Mouse (Mus musculus) spleen, adult 2 months (tissue): Measurements from ENCODE around the gene Fry. TPM values are rescaled to one million over a fixed set of nuclear protein-coding genes. Genes with fewer than 3 reads are reported as not detected.

Source experiments
- DNase-seq, 2 experiments: peaks; one replicate each; pipeline versions ENCODE4 v3.0.0 to v3.0.0-alpha.2; 2012 to 2021; ENCODE audit warnings: low spot score in 2 of 2, low read depth in 1 of 2
- H3K27ac ChIP-seq: fragments of 200-500 bp; 2 replicates; pipeline ENCODE4 v1.5.1; 2012; ENCODE audit warnings: low read length, inconsistent platforms; ENCODE audit not compliant: insufficient read depth
- H3K27me3 ChIP-seq: fragments of 200-500 bp; 2 replicates; pipeline ENCODE4 v1.6.1; 2012; ENCODE audit warnings: mild to moderate bottlenecking, moderate library complexity, low read length, inconsistent platforms; ENCODE audit not compliant: control insufficient read depth, insufficient read depth
- H3K36me3 ChIP-seq: fragments of 200-500 bp; 2 replicates; pipeline ENCODE4 v1.6.1; 2012; ENCODE audit warnings: mild to moderate bottlenecking, low read length, inconsistent platforms; ENCODE audit not compliant: control insufficient read depth, insufficient read depth
- H3K4me1 ChIP-seq: fragments of 200-500 bp; 2 replicates; pipeline ENCODE4 v1.6.1; 2011; ENCODE audit warnings: inconsistent platforms; ENCODE audit not compliant: control insufficient read depth, insufficient read depth, insufficient read length
- H3K4me3 ChIP-seq: fragments of 200-500 bp; 2 replicates; pipeline ENCODE4 v1.5.1; 2011; ENCODE audit warnings: mild to moderate bottlenecking, inconsistent platforms; ENCODE audit not compliant: insufficient read depth, insufficient read length; ENCODE audit errors: extremely low read depth
- CTCF ChIP-seq: fragments of 200-500 bp; IDR thresholded peaks from 2 replicates; pipeline ENCODE4 v1.5.1; 2011; ENCODE audit warnings: mild to moderate bottlenecking, inconsistent platforms; ENCODE audit not compliant: insufficient read depth, insufficient read length, insufficient replicate concordance; ENCODE audit errors: extremely low read depth
- POLR2A ChIP-seq: fragments of 200-500 bp; IDR thresholded peaks from 2 replicates; pipeline ENCODE4 v1.6.1; 2011; ENCODE audit warnings: low read depth, low read length, inconsistent platforms
- WGBS: fragments of 180-500 bp; shearing (Covaris S2); methylation state at CpG from one replicate; pipeline ENCODE4 v1.1.7; 2018; 5-methylcytosine and 5-hydroxymethylcytosine counted together
- polyA plus RNA-seq: library from polyadenylated mRNA; depleted of rRNA; stranded (reverse); fragments of >200 nt; gene quantifications from 2 replicates; pipeline ENCODE4 v1.2.3, GENCODE M21; 2012; rRNA removed

The Fry gene
- polyA plus RNA-seq, 1 experiment: 9.2 TPM

DNA sequence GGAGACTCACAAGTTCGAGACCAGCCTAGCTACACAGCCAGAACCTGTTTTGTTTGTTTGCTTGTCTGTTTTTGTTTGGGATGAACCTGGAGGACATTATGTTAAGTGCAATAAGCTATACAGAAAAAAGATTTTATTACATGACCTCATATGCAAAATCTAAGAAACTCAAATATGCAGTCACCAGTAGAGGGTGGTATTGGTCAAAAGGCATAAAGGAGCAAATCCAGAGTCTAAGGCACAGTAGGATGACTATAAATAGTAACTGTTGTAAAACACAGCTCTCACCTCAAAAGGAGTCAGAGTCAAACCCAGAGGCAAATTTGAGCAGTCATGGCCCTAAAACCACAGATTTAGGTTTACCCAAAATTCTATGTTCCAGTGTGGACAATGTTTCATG lies 401.1 kb downstream of the Fry start:
- Histone ChIP-seq H3K27me3 (no peaks in the 10 kb centered on the region), H3K36me3 (no peaks in the 10 kb centered on the region), H3K27ac (no peak overlapping the region), H3K4me1 (no peaks in the 10 kb centered on the region), H3K4me3 (no peak overlapping the region)
- TF ChIP-seq POLR2A (no peak), CTCF (no peak)
- DNase-seq: peak in 1 of 2 experiments; percentile 29
- 89% methylated on average over 1 of the region's 1 CpGs for WGBS

DNA sequence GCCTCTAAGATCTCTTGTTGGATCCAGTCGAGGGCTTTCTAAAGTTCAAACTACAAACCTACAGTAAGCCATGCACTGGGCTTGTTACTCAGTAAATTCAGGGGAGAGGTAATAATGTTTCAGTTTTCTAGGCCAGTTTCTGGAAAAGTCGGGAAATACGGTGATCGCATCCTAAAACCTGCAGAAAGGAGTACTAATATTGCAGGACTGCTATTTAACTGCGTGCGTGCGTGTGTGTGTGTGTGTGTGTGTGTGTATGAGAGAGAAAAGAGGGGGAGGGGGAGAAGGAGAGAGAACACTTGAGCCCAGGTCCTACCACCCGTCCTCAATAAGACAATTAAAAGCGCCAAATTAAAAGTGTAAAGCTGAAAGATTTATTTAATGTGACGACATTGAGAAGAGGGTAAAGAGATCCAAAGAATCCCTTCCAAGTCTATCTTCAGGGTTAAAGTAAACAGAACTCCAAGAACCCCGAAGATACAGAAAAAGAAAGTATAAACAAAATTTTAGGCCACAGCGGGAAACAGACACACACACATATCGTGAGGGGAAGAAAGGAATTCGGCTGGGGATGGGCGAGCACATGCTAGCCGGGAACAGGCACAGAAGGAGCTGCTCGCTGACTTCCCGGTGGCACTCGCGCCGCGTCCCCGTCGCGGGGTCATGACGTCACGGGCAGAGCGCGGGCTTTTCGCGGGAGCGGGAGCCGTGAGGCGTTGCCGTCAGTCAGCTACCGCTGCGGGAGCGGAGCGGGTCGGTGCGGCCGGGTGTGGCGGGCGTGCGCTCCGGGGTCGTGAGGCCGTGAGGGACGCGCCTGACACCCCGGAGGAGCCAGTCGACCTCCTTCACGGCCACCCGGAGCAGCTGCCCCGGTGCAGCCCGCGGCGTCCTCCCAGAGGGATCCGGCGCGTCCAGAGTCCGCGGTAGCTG lies 403.8 kb downstream of the Fry start, which contains the start of gene Brca2:
Brca2 (plus strand) TSS at position 694 of the 930 bp plus-strand sequence.
- WGBS: 5% methylated on average over 61 of the region's 63 CpGs
- no peak within 1 kb of the TSS; the same call in 1 of the 2 replicates for H3K27ac ChIP-seq
- no peaks in the 10 kb centered on the region for H3K27me3 ChIP-seq
- peak within 1 kb of the TSS; percentile 94 for H3K4me3 ChIP-seq
- no peak for TF ChIP-seq CTCF
- peak; percentile 42 for TF ChIP-seq POLR2A
- H3K4me1 ChIP-seq: no peaks in the 10 kb centered on the region
- H3K36me3 ChIP-seq: no peaks in the 10 kb centered on the region
- DNase-seq: peak; percentile 59 to 85

- no peak for DNase-seq
- no peak overlapping the region for H3K27ac ChIP-seq
- WGBS: under 1% methylated on average over 11 of the region's 11 CpGs
- no peaks in the 10 kb centered on the region for H3K4me1 ChIP-seq
- no peak for TF ChIP-seq POLR2A
- peak overlapping the region; percentile 94 for H3K4me3 ChIP-seq
- H3K36me3 ChIP-seq: no peaks in the 10 kb centered on the region
- H3K27me3 ChIP-seq: no peaks in the 10 kb centered on the region
Measured at GRCm38 (mm10) chr5:150522867-150523234, 404.4 kb downstream of the Fry start.

GRCm38 (mm10) chr5:150525239-150525638 lies 406.8 kb downstream of the Fry start:
- H3K4me3 ChIP-seq: no peak overlapping the region
- no peaks in the 10 kb centered on the region for H3K27me3 ChIP-seq
- WGBS: 80% methylated on average over 2 of the region's 2 CpGs
- H3K27ac ChIP-seq: no peak overlapping the region
- no peaks in the 10 kb centered on the region for H3K36me3 ChIP-seq
- DNase-seq: no peak
- H3K4me1 ChIP-seq: no peaks in the 10 kb centered on the region
- TF ChIP-seq CTCF (no peak), POLR2A (no peak)

- no peak for TF ChIP-seq POLR2A
- no peak for TF ChIP-seq CTCF
- DNase-seq: no peak
- 100% methylated on average over 1 of the region's 1 CpGs for WGBS
- H3K36me3 ChIP-seq: peaks cover 2% of the 10 kb centered on the region; the same call in 1 of the 2 replicates
- H3K27me3 ChIP-seq: no peaks in the 10 kb centered on the region
- no peak overlapping the region for H3K4me3 ChIP-seq
- H3K4me1 ChIP-seq: no peaks in the 10 kb centered on the region
- no peak overlapping the region for H3K27ac ChIP-seq
Measured at GRCm38 (mm10) chr5:150541302-150541701, 422.9 kb downstream of the Fry start.

- peaks cover 2% of the 10 kb centered on the region; the same call in 1 of the 2 replicates for H3K36me3 ChIP-seq
- H3K4me1 ChIP-seq: no peaks in the 10 kb centered on the region
- WGBS: 90% methylated on average over 2 of the region's 2 CpGs
- H3K27me3 ChIP-seq: no peaks in the 10 kb centered on the region
- TF ChIP-seq POLR2A (no peak), CTCF (no peak)
- no peak for DNase-seq
- H3K27ac ChIP-seq: no peak overlapping the region
- no peak overlapping the region for H3K4me3 ChIP-seq
Measured at GRCm38 (mm10) chr5:150543184-150543583, 424.7 kb downstream of the Fry start.

Other genes with a start within 250 kb of the Fry start
- not detected in 2 replicates for gene Rxfp2, start 100.0 kb upstream of the Fry start, polyA plus RNA-seq